Mouse (Mus musculus): ENCODE data around the gene 1700024P04Rik.

The 1700024P04Rik gene

DNA sequence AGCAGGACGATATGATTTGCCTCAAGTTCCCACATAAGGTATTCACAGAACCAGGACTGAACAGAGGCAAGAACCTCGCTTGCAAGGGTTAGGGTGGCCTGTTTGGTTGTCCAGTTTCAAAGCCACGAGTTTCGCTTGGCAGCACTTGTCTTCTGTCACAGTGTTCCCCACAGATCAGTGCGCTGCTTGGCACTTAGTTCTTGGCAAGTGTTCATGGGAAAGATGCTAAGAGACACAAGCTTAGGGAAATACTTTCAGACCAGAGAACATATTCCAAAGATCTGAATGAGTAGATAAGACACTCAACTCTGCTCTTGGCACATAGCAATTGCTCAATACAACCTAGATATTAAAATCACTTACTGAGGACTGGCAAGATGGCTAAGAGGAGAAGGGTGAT, 17.8 kb downstream of the 1700024P04Rik start:
- DNase-seq (ENCODE audit: low spot score), result no peak

DNA sequence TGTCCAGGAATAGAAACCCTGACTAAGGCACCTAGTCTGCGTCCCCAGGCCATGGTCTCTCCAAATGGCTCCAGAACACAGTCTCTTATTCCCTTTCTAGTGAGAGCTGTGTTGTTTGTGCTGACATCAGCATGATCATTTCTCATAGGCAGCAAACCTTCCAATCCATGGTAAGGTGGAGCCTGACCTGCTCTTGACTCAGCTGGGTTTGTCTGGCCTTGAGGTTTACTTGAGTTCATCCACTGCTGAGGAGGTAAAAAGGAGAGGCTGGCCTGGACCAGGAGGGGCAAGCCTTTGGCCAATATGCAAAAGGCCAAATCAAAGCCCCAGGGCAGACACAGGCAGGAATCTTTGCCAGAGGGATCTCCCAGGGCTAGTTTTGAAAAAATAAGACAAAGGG, 20.8 kb downstream of the 1700024P04Rik start:
- no peak for DNase-seq (ENCODE audit: low spot score)

- DNase-seq (ENCODE audit: low spot score), result no peak
Measured at GRCm38 (mm10) chr13:98958177-98958576, 26.2 kb downstream of the 1700024P04Rik start.

GRCm38 (mm10) chr13:98956209-98956608, 28.2 kb downstream of the 1700024P04Rik start:
- DNase-seq (ENCODE audit: low spot score), result no peak

GRCm38 (mm10) chr13:98955676-98956075, 28.7 kb downstream of the 1700024P04Rik start:
- no peak for DNase-seq (ENCODE audit: low spot score)

GRCm38 (mm10) chr13:98955226-98955625, 29.1 kb downstream of the 1700024P04Rik start:
- DNase-seq (ENCODE audit: low spot score), result no peak

- no peak for DNase-seq (ENCODE audit: low spot score)
Measured at GRCm38 (mm10) chr13:98953830-98954229, 30.5 kb downstream of the 1700024P04Rik start.

DNA sequence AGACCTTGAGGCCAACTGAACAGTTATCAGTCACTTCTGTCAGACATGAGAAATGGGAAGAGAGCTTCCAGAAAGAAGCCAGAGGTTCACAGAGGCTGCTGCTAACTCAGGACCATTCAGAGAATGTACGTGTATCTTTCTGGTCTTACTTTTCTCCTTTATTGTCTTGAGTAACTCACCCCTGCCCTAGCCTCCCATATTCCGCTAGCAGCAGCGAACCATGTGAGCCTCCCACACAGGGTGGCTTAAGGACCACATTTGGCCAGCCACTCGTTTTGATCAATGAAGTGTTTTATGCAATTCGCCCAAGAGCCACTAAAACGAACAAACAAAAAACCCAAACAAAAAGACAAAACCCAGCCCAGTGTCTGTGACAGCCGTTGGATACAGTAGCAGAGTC, 32.4 kb downstream of the 1700024P04Rik start:
- no peak for DNase-seq (ENCODE audit: low spot score)

- no peak for DNase-seq (ENCODE audit: low spot score)
Measured at GRCm38 (mm10) chr13:98948146-98948545, 36.2 kb downstream of the 1700024P04Rik start.

- DNase-seq (ENCODE audit: low spot score), result no peak
Measured at GRCm38 (mm10) chr13:98946434-98946833, 37.9 kb downstream of the 1700024P04Rik start.

DNA sequence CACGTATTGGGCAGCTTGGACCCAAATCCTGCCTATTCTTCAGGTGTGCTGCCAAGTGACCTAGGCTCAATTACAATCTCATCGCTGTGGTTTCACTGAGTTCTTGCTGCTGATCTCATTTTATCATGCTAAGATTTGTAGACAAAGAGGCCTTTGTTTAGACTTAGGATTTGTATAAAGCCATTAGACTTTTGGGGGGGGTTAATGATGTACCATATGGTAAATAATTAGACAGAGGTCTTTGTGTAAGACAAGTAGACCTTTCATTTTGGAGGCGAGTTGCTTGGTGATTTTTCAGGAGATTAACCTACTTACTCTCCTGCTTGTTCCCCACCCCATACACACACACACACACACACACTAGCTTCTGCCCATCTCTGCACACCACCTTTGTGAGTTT, 38.5 kb downstream of the 1700024P04Rik start:
- DNase-seq (ENCODE audit: low spot score), result no peak

DNA sequence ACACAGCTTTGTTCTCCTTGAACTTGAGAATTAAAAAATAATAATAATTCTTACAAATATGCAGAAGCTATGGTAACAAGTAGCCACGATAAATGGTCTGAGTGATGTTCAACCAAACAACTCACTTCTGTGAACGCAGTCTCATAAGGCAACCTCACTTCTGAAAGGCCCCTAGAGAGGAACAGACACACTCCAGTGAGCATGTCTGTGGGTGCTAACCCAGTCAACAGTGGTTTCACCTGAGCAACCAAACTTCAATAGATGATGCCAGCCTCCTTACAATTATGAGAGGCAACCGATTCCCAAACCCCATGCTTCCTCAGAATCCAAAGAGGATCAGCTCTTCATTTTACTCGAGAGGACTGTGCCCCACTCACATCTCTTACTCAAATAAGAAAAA, 39.0 kb downstream of the 1700024P04Rik start:
- DNase-seq (ENCODE audit: low spot score), result no peak

DNA sequence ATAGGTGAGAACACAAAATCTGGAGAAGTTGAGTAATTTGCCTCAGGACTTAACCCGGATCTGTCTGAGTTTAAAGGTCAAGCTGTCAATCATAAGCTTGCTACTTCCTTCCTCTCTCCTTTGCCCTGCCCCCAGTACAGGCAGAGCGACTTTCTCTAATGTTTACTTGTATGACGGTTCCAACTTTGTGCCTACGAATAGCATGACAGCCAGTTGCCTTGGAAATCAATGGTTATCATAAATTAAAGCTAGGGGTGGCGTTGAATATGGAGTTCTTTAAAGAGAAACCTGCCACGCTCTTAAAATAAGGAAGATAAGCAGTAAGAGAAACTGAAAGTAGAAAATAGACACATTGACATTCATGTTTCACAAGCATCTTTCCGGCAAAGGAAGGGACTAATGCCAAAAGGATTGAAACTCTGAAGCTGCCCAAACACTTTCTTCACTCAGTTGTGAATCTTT, 39.7 kb downstream of the 1700024P04Rik start:
- DNase-seq (ENCODE audit: low spot score), result no peak

DNA sequence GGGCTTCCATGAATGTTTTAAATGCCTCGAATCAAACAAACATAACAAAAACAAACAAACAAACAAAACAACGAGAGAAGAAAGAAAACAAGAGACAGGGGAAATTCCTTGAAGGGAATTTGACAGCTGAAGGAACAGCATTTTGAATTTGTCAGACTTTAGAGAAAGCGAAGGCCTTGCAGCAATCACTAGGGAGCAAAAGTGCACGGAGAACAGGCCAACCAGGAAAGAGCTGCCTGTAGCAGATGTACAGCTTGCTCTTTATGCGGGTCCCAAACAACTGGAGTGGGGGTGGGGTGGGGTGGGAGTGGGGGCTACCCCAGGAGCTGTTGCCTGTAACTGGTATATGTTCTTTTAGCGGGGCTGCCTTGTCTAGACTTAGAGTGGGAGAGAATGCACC, 42.0 kb downstream of the 1700024P04Rik start:
- DNase-seq (ENCODE audit: low spot score), result no peak

GRCm38 (mm10) chr13:98941829-98942343, 42.5 kb downstream of the 1700024P04Rik start:
- no peak for DNase-seq (ENCODE audit: low spot score)

- DNase-seq (ENCODE audit: low spot score), result no peak
Measured at GRCm38 (mm10) chr13:98937108-98937507, 47.3 kb downstream of the 1700024P04Rik start.

Data from testis, postnatal 10 days (tissue).